Mouse (Mus musculus) spleen, adult 2 months (tissue): Measurements from ENCODE around the gene Prx. TPM values are rescaled to one million over a fixed set of nuclear protein-coding genes. Genes with fewer than 3 reads are reported as not detected.

Experiments used
- DNase-seq, 2 experiments: peaks; one replicate each; pipeline versions ENCODE4 v3.0.0 to v3.0.0-alpha.2; 2012 to 2021; ENCODE audit warnings: low spot score in 2 of 2, low read depth in 1 of 2
- H3K27ac ChIP-seq: fragments of 200-500 bp; 2 replicates; pipeline ENCODE4 v1.5.1; 2012; ENCODE audit warnings: low read length, inconsistent platforms; ENCODE audit not compliant: insufficient read depth
- H3K27me3 ChIP-seq: fragments of 200-500 bp; 2 replicates; pipeline ENCODE4 v1.6.1; 2012; ENCODE audit warnings: mild to moderate bottlenecking, moderate library complexity, low read length, inconsistent platforms; ENCODE audit not compliant: control insufficient read depth, insufficient read depth
- H3K36me3 ChIP-seq: fragments of 200-500 bp; 2 replicates; pipeline ENCODE4 v1.6.1; 2012; ENCODE audit warnings: mild to moderate bottlenecking, low read length, inconsistent platforms; ENCODE audit not compliant: control insufficient read depth, insufficient read depth
- H3K4me1 ChIP-seq: fragments of 200-500 bp; 2 replicates; pipeline ENCODE4 v1.6.1; 2011; ENCODE audit warnings: inconsistent platforms; ENCODE audit not compliant: control insufficient read depth, insufficient read depth, insufficient read length
- H3K4me3 ChIP-seq: fragments of 200-500 bp; 2 replicates; pipeline ENCODE4 v1.5.1; 2011; ENCODE audit warnings: mild to moderate bottlenecking, inconsistent platforms; ENCODE audit not compliant: insufficient read depth, insufficient read length; ENCODE audit errors: extremely low read depth
- CTCF ChIP-seq: fragments of 200-500 bp; IDR thresholded peaks from 2 replicates; pipeline ENCODE4 v1.5.1; 2011; ENCODE audit warnings: mild to moderate bottlenecking, inconsistent platforms; ENCODE audit not compliant: insufficient read depth, insufficient read length, insufficient replicate concordance; ENCODE audit errors: extremely low read depth
- POLR2A ChIP-seq: fragments of 200-500 bp; IDR thresholded peaks from 2 replicates; pipeline ENCODE4 v1.6.1; 2011; ENCODE audit warnings: low read depth, low read length, inconsistent platforms
- WGBS: fragments of 180-500 bp; shearing (Covaris S2); methylation state at CpG from one replicate; pipeline ENCODE4 v1.1.7; 2018; 5-methylcytosine and 5-hydroxymethylcytosine counted together
- polyA plus RNA-seq: library from polyadenylated mRNA; depleted of rRNA; stranded (reverse); fragments of >200 nt; gene quantifications from 2 replicates; pipeline ENCODE4 v1.2.3, GENCODE M21; 2012

Prx gene
- polyA plus RNA-seq, 1 experiment: 0.72 TPM

DNA sequence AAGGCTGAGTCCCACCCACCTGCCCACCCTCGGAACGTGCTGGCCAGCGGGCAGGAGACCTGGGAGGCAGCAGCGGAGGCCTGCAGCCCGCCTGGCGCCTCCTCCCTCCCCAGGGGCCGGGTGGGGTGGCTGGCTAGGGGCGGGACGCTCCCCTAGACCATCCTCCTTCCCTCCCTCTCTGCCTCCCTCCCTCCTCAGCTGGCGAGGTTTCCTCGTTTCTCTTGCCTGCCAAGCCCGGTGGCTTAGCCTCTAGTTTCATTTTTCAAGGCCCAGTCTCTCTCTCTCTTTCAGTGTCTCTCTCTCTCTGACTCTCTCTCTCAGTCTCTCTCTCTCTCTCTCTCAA lies 17.5 kb upstream of the Prx start:
- 0% methylated on average over 5 of the region's 12 CpGs for WGBS
- Histone ChIP-seq H3K27me3 (no peaks in the 10 kb centered on the region), H3K27ac (peak overlapping the region; percentile 65; the same call in 1 of the 2 replicates), H3K4me1 (peaks cover 8% of the 10 kb centered on the region; the same call in 1 of the 2 replicates), H3K4me3 (peak overlapping the region; percentile 31; the same call in 1 of the 2 replicates), H3K36me3 (peaks cover 4% of the 10 kb centered on the region)
- peak; percentile 48 to 69 for DNase-seq
- TF ChIP-seq CTCF (no peak), POLR2A (no peak; the same call in 1 of the 2 replicates)

- H3K27me3 ChIP-seq: no peaks in the 10 kb centered on the region
- DNase-seq: no peak
- no peak overlapping the region for H3K27ac ChIP-seq
- H3K4me3 ChIP-seq: no peak overlapping the region
- H3K4me1 ChIP-seq: peaks cover 14% of the 10 kb centered on the region; the same call in 1 of the 2 replicates
- no peaks in the 10 kb centered on the region for H3K36me3 ChIP-seq
- no peak for TF ChIP-seq POLR2A
- no peak for TF ChIP-seq CTCF
- 86% methylated on average over 4 of the region's 4 CpGs for WGBS
These were observed 15.3 kb upstream of the Prx start for GRCm38 (mm10) chr7:27483860-27484259.

DNA sequence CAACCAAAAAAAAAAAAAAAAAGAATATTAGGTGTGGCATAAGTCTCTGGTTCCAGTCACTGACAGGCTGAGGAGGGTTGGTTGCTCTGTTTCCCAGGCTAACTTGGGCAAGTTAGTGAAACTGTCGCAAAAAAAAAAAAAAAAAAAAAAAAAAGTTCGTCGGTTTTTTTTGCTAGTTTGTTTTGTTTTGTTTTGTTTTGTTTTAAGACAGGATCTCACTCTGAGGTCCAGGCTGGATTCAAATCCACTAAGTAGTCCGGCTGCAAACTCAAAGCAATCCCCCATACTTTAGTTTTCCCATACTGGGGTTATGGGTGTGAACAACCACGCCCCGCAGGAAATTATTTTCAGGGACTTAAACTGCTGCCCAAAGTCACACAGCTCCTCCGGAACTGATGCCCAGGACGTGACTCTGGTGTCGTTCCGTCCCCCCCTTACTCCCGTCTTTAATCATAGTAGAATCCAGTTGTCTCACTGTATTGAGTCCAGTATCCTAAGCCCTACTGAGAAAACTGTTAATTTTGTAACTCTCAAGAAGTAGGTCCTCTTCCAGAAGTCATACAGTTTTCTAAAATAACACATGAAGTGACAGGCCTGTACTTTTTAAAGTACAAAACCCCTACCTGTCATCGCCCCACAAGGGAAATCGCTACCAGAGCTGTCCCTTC lies 12.9 kb upstream of the Prx start:
- peak overlapping the region; percentile 78 for H3K27ac ChIP-seq
- TF ChIP-seq POLR2A (no peak), CTCF (no peak)
- no peak for DNase-seq
- H3K36me3 ChIP-seq: peaks cover 7% of the 10 kb centered on the region
- H3K4me1 ChIP-seq: peaks cover 13% of the 10 kb centered on the region
- 2% methylated on average over 13 of the region's 13 CpGs for WGBS
- no peaks in the 10 kb centered on the region for H3K27me3 ChIP-seq
- peak overlapping the region; percentile 36; the same call in 1 of the 2 replicates for H3K4me3 ChIP-seq

DNA sequence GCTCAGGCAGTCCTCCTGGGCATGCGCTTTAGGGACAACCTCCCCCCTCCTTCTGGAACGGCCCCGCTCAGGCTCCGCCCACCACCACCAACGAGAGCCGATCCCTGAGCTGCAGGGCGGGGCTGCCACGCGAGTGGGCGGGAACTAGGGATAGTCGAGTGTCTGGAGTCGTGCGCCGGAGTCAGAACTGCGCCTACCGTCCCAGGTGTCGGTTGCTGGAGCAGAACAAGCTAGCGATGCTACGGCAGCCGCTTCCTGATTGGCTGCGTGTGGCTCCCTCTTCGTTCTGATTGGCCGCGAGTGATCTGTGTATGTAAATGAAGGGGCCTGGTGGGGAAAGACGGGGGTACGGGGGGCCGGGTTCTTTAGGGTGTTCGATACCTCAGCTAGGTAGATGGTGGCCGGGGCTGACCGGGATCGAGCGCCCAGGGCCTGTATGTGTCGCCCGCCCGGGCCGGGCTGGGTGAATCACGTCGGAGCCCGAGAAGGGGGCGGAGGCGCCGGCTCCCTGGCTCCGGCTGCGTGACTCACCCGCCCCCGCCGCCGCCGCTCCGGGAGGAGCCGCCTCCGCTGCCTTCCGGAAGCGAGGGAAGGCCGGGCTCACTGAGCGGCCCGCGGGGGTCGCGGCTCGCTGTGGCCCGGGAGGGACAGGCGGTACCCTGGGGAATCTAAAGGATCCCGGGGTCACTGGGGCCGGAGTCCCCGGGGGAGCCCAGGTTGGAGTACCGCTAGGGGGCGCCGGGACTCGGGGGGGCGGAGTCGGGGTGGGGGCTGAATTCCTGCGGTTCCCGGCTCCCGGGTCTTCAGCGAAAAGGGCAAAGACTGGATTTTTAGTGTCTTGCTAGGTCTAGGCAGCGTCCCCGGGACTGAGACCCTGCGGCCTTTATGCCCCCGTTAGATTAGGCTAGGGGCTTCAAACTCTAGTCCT lies 12.1 kb upstream of the Prx start, which contains the start of gene Sertad1:
Gene Sertad1, plus strand, starts transcription at position 141 of the 928 bp plus-strand sequence.
- Histone ChIP-seq H3K27ac (peak within 1 kb of the TSS; percentile 93), H3K4me3 (peak within 1 kb of the TSS; percentile 78), H3K36me3 (peaks cover 7% of the 10 kb centered on the region), H3K4me1 (peaks cover 9% of the 10 kb centered on the region), H3K27me3 (no peaks in the 10 kb centered on the region)
- under 1% methylated on average over 75 of the region's 80 CpGs for WGBS
- DNase-seq: peak; percentile 98 to 100
- TF ChIP-seq CTCF (peak; percentile 42; the same call in 1 of the 2 replicates), POLR2A (peak; percentile 99)

DNA sequence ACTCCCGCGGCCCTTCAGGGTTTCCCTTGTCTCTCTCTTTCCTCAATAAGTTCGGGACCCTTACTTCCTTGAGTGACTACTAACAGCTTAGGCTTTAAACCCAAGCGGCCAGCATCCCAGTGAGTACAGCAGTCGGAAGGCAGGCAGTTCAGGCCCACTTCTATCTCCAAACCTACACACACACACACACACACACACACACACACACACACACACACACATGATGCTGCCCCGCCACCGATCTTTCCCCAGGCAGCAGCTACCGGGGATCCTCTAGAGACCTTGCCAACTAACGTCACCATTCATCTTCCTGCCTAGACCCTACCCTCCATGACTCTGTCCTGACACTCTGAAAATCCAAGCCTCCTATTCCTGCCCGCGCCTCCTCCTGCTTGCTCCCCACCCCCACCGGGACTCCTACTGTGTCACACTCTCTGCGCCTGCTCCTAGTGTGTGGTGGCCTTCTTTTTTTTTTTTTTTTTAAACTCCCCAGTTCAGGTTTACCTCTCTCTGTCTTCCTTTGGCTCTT lies 11.3 kb upstream of the Prx start:
- peak in 1 of 2 experiments; percentile 18 for DNase-seq
- Histone ChIP-seq H3K27me3 (no peaks in the 10 kb centered on the region), H3K4me3 (peak overlapping the region; percentile 78), H3K36me3 (peaks cover 7% of the 10 kb centered on the region), H3K27ac (peak overlapping the region; percentile 93), H3K4me1 (peaks cover 9% of the 10 kb centered on the region)
- WGBS: 9% methylated on average over 13 of the region's 13 CpGs
- TF ChIP-seq CTCF (no peak), POLR2A (no peak)

- Histone ChIP-seq H3K27ac (0 out of 2 replicates have a peak overlapping the region, but pooled peaks have one; percentile 24), H3K4me1 (peaks cover 9% of the 10 kb centered on the region), H3K4me3 (no peak overlapping the region), H3K36me3 (peaks cover 7% of the 10 kb centered on the region), H3K27me3 (no peaks in the 10 kb centered on the region)
- TF ChIP-seq CTCF (no peak), POLR2A (no peak)
- DNase-seq: peak in 1 of 2 experiments; percentile 19
- 95% methylated on average over 25 of the region's 25 CpGs for WGBS
These were observed 9.8 kb upstream of the Prx start for GRCm38 (mm10) chr7:27489270-27489869.
